Mouse (Mus musculus) kidney, adult 9 months (tissue): ENCODE measurements at regions not wholly inside any gene's neighbourhood (a gene's known extent, or its start where the extent isn't known, plus 50 kb on each side); places are given as distances from the start of the nearest gene placed in this dataset.

Experiments used
- DNase-seq: peaks from one replicate; pipeline ENCODE4 v3.0.0; 2022

DNA sequence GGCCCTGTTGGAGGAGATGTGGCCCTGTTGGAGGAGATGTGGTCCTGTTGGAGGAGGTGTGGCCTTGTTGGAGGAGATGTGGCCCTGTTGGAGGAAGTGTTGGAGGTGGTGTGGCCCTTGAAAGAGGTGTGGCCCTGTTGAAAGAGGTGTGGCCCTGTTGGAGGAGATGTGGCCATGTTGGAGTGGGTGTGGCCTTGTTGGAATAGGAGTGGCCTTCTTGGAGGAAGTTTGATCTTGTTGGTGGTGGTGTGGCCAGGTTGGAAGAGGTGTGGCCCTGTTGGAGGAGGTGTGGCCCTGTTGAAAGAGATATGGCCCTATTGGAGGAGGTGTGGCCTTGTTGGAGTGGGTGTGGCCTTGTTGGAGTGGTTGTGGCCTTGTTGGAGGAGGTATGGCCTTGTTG lies 220.3 kb downstream of the Cryba4 start:
- DNase-seq = no peak

DNA sequence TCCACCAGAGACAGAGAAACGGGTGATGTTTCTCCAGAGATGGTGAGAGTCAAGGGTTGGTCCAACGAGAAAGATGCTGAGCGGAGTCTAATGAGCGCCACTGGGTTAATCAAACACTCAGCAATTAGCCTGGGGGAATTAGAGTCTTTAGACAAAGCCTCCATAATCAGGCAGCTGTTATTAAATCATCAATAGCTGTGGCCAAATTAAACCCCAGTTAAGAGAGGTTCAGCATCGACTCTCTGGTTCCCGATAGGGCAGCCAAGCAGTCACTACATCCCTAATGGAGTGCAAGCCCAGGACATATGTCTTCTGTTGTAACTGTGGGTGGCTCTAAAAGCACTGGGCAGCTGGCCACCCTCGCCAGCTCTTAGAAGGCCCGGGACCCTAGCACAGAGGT lies 216.9 kb downstream of the Cryba4 start:
- DNase-seq = no peak

- no peak for DNase-seq
Observed at GRCm38 (mm10) chr5:112037080-112037479, 215.2 kb downstream of the Cryba4 start.

DNA sequence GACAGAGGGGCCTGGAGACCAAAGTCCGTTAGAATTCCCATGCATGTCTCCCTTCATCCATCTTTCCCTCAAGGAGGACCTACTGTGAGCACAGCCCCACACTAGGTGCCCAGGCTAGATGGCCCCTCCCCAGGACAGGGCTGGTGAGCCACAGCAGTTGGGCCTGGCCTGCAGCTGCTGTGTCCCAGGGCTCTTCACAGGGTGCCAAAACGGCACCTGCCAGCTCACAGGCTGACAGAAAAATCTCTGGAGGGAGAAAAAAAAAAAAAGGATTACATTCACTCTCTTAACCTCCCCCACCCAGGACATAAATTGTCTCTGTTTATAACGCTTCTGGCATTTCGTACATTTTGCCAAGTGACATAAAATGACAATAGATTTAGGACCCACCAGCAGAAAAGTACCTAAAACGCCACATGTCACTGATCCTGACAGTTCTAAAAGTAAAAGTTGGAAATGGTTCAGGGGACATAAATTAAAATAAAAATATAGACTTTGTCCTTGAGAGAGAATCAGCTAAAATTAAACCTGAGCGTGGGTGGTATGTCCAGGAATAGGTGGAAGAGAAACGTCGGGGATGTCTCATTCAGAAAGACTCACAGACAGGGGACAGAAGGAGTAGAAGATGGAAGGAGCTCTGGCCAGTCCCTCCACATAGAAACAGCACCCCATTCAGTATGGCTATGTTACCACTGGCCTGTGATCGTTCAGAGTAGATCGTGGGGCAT lies 212.5 kb downstream of the Cryba4 start:
- no peak for DNase-seq

GRCm38 (mm10) chr5:112040678-112041077 lies 211.6 kb downstream of the Cryba4 start:
- DNase-seq = no peak

- no peak for DNase-seq
Observed at GRCm38 (mm10) chr5:112041285-112041684, 211.0 kb downstream of the Cryba4 start.

GRCm38 (mm10) chr5:112042236-112042635 lies 210.1 kb downstream of the Cryba4 start:
- DNase-seq = no peak

DNA sequence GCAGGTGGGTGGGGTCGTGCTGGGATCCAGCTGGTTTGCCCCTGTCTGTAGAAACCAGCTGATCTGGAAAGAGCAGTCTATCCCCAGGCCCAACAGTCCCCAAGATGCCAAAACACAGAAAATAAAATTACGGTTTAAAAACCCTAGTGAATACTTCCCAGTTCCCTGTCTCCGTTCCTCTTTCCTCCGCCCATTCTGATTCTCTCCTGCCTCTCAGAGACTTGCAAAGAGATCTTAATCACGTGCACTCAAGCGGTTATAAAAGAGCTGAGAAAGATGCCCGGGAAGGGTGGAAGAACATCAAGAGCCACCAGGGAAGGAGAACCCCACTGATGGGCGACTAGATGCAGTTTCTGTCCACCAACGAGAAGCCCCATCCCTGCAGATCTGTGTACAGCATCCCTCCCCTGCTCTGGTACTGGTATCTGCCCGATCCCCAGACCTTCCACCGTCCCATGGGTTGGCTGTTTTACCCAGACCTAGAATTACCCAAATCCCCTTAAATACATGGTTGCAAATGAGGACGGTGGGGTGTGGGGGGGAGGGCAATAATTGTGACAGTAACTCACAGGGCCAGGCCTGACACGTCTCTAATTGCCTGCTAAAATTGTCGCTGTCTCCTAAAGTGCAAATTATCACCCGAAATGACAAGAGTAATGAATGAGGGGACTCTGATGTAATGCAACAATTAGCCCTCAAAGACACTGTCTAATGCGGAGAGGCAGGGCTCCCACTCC lies 202.1 kb downstream of the Cryba4 start:
- no peak for DNase-seq

DNA sequence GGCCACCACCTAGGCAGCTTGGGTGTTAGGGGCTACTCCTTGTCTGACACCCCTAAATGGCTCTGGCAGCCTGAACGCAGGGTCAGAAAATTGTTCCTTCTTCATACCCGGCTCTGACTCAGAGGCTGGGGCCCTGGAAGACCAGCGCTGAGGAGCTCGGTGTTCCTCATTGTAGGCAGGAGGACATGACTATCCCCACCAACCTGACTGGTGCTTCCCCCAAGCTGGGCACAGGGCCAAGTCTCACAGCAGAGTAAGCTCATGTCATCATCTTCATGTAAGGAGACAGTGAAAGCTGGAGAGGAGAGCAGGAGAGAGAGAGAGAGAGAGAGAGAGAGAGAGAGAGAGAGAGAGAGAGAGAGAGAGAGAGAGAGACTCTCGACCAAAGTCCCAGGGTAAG lies 201.4 kb downstream of the Cryba4 start:
- no peak for DNase-seq

GRCm38 (mm10) chr5:112051786-112052185 lies 200.5 kb downstream of the Cryba4 start:
- no peak for DNase-seq

GRCm38 (mm10) chr5:112053600-112054155 lies 198.6 kb downstream of the Cryba4 start:
- DNase-seq = no peak

DNA sequence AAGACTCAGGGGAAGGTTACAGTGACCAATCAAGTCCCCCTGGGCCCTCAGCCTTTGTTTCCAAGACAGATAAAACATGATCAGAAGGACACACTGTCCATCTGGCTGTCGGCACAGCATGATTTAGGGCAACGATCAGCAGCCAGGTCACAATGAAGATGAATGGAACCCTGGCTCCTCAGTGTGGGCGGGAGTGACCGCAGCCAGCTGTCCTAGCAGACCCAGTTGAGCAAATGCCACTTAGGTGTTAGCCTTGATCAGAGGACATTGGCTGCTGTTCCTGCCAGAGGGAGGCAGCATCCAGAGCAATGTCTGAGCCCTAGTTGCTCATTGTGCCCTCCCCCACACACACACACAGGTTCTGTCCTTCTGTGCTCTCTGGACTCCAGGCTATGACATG lies 197.3 kb downstream of the Cryba4 start:
- DNase-seq = no peak

GRCm38 (mm10) chr5:112069917-112070316 lies 182.4 kb downstream of the Cryba4 start:
- no peak for DNase-seq

GRCm38 (mm10) chr5:112072456-112072855 lies 179.9 kb downstream of the Cryba4 start:
- no peak for DNase-seq

DNA sequence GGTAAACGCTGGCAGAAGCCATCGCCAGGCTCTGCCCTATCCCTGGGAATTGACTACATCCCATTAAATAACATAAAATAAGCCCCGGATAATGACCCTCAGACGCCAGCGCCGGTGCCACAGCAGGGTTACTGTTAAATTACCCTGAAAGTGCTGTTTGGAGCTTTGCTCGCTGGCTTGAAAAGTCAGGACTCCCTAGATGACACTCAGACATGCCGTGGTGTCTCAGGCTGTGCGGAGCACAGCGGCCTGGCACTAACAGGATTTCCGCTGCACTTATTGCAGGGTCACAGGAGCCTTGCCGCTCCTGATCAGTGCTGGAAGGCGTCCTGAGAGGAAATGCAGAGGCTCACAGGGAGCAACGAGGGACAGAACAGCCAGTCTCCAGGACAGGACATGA lies 175.2 kb downstream of the Cryba4 start:
- peak; percentile 10 for DNase-seq

GRCm38 (mm10) chr5:112077840-112078600 lies 174.3 kb downstream of the Cryba4 start:
- DNase-seq = peak; percentile 15

DNA sequence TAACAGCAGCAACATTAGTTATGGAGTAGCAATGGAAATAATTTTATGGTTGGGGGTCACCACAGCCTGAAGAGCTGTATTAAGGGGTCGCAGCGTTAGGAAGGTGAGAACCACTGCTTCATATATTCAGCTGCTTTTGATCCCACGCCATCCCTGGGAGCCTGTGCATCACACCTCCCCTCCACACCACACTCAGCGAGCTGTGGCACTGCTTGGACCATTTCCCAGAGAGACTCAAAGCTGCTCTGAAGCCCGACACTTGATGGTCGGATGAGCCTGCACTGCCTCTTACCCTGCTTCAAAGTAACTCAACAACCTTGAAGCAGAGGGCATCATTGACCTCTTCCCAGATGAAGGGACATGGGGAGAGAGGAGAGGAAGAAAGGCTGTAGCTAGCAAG lies 171.3 kb downstream of the Cryba4 start:
- DNase-seq = no peak

DNA sequence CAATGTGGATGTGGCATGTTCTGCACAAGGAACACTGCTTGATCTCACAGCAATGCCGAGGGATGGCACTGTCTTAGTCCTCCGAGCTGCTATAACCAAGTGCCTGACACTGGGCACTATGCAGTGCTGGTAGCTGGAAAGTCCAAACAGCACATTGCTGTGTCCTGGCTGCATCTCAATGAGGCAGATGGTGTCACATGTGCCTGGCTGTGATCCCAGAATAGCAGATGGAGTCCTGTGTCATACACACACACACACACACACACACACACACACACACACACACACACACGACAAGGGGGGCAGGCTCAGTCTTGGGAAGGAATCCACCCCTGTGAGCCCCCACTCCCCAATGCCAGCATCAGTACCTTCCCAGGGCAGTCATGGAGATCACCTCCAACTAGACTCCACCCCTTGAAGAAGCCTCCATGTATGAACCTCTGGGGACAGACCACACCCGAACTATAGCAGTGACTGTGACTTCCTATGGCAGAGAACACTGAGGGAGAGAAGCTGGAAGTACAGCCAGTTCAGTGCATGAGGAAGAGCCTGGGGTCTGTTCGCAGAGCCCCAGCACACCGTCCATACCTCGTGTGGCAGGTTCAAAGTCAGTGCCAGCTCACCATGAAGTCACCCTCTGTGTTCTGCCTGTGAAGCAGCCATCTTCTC lies 160.3 kb downstream of the Cryba4 start:
- peak; percentile 14 for DNase-seq

DNA sequence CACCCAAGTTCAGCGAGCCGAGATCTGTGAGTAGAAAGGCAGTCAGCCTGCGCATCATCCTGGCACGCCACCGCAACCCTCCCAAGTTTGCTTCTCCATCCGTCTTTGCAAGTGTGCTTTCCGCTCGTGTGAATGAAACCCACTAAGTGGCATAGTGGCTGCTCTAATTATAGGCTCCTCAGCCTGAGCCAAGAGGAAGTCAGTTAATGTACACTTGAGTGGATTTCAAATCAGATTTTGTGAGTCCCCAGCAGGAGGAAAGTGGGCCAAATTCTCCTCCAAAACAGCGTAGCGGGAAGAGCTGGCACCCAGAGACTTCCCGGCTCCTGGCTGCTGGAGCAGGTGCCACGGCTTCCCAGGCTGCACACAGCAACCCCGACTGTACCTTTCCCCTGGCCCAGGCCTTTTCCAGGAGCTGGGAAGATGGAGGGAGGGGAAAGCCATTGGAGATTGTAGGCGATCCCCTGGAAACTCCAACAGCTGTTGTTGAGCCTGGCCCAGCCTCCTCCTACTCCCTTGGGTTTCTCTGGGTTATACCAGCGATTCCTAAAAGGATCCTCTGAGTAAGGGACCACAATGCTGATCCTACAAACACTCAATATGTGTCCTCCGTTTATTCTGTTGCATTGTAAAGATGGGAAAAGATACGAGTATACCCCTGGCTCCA lies 158.3 kb downstream of the Cryba4 start:
- no peak for DNase-seq

DNA sequence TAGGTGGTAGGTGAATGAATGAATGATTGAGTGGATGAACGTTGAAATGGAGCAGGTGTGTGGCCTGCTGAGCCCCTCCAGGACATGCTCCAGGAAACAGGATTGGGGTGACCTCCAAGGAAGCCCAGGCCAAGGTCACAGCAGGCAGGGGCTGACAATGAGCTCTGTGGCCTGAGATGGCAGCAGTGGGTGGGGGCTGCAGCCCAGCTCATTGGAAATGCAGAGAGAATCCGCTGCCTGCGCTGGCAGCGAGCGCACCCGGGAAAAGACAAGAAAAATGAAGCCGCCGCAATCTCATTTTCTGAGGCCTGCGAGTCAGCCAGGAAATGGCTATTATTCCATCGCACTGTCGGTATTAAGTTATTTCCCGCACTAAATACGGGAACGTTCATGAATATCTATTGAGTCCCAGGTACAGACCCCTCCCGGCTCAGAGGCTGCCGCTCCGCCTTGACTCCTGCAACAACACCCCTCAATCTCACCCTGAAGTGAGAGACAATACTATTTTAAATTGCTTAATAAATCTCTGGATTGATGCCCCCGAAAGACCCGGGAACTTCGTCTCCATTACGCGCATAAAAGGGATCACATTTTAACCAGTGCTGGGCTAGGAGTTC lies 153.7 kb downstream of the Cryba4 start:
- DNase-seq = no peak

DNA sequence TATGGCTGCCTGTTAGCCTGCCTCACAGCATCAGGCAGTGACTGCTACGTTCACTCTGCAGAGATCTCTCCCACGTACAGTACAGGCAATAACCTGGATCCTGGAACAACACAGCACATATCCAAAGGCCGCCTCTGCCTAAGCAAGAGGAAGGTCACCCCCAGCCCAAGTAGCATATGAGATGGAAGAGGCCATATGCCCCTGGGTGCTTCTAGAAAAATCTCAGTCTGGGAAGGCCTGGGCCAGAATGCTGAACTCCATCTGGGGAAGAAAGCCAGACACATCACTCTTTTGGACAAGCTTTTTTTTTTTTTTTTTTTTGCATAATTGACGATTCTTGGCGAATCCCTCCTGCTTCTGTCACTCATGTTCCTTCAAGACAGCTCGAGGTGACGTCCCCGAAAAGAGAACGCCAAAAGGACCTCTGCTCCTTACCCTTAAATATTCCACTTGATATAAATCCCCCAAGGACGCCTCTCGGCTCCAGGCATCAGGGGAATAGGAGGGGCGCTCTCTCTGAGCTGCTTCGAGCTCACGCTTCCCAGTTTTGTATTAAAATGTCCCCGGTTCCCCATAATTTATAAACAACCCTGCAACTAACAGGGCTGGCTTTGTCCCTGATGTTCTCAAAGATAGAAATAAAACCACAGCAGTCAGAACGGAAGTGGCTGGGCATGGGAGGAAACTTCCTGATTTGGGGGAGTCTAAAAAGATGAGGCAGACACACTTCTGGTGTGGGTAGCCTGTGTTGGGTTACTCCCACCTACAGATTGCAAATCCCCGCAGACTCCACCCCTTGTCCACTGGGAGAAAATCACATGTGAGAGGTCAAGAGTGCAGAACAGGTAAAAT lies 150.4 kb downstream of the Cryba4 start:
- DNase-seq = peak; percentile 5
